Mouse (Mus musculus): ENCODE measurements around the gene Olfr957.

The Olfr957 gene

GRCm38 (mm10) chr9:39515531-39515930 is at the start of gene Olfr957:
Gene Olfr957 (minus strand): TSS chr9:39515809.
- DNase-seq (ENCODE audit: low spot score in 2 of 2) = no peak

GRCm38 (mm10) chr9:39558349-39558647 is 42.7 kb upstream of the Olfr957 start:
- no peak for DNase-seq (ENCODE audit: low spot score in 2 of 2)

GRCm38 (mm10) chr9:39557529-39558348 is 42.1 kb upstream of the Olfr957 start:
- DNase-seq (ENCODE audit: low spot score in 2 of 2) = no peak

GRCm38 (mm10) chr9:39553946-39554345 is 38.3 kb upstream of the Olfr957 start, which contains the start of gene Olfr958:
Gene Olfr958 (minus strand): TSS chr9:39554054.
- DNase-seq (ENCODE audit: low spot score in 2 of 2) = no peak

- no peak for DNase-seq (ENCODE audit: low spot score in 2 of 2)
Observed at GRCm38 (mm10) chr9:39550806-39551205, 35.2 kb upstream of the Olfr957 start.

- no peak for DNase-seq (ENCODE audit: low spot score in 2 of 2)
Observed at GRCm38 (mm10) chr9:39523616-39524285, 8.1 kb upstream of the Olfr957 start.

- DNase-seq (ENCODE audit: low spot score in 2 of 2) = no peak
Observed at GRCm38 (mm10) chr9:39518595-39518994, 3.0 kb upstream of the Olfr957 start.

- no peak for DNase-seq (ENCODE audit: low spot score in 2 of 2)
Observed at GRCm38 (mm10) chr9:39509412-39509811, 6.2 kb downstream of the Olfr957 start.

GRCm38 (mm10) chr9:39508998-39509397 is 6.6 kb downstream of the Olfr957 start:
- DNase-seq (ENCODE audit: low spot score in 2 of 2) = no peak

- DNase-seq (ENCODE audit: low spot score in 2 of 2) = no peak
Observed at GRCm38 (mm10) chr9:39493895-39494294, 21.7 kb downstream of the Olfr957 start, which contains the start of gene Olfr44. Gene Olfr44 (minus strand): TSS chr9:39493995.

- no peak for DNase-seq (ENCODE audit: low spot score in 2 of 2)
Observed at GRCm38 (mm10) chr9:39471844-39472243, 43.8 kb downstream of the Olfr957 start, which contains the start of gene Olfr955. Gene Olfr955 (minus strand): TSS chr9:39471944.

Measured in thymus, postnatal 10 days (tissue).